Mouse (Mus musculus): Measurements from ENCODE around the gene Spata31. TPM values are rescaled to one million over a fixed set of nuclear protein-coding genes. Genes with fewer than 3 reads are reported as not detected.

Gene Spata31
- not detected in 2 replicates for polyA plus RNA-seq (2014; fragmentation: Nextera tagmentation; extraction: Ambion mirVana)

GRCm38 (mm10) chr13:64917191-64917590 is at the start of gene Spata31:
TSS of gene Spata31 (plus strand) at chr13:64917406.
- no peaks in the 10 kb centered on the region for H3K9me3 ChIP-seq (ENCODE audit: control insufficient read depth, low read length)
- H3K4me2 ChIP-seq (replicated peaks), result no peak within 1 kb of the TSS
- ATAC-seq (ENCODE audit: low FRiP score) (no peak), DNase-seq (ENCODE audit: low spot score) (no peak)
- no peak within 1 kb of the TSS for H3K4me3 ChIP-seq (replicated peaks; ENCODE audit: low read length)
- no peak within 1 kb of the TSS for H3K9ac ChIP-seq
- no peaks in the 10 kb centered on the region for H3K4me1 ChIP-seq (replicated peaks; ENCODE audit: control insufficient read depth, insufficient read depth, low read length)
- H3K27me3 ChIP-seq (ENCODE audit: control insufficient read depth, insufficient read depth, low read length), result no peaks in the 10 kb centered on the region
- WGBS, result 58% methylated on average over 1 of the region's 1 CpGs
- no peaks in the 10 kb centered on the region for H3K36me3 ChIP-seq (replicated peaks; ENCODE audit: control insufficient read depth, insufficient read depth)
- H3K27ac ChIP-seq, result no peak within 1 kb of the TSS

- Histone ChIP-seq H3K4me2 (replicated peaks) (no peak overlapping the region), H3K9ac (no peak overlapping the region), H3K27ac (no peak overlapping the region), H3K27me3 (ENCODE audit: control insufficient read depth, insufficient read depth, low read length) (no peaks in the 10 kb centered on the region), H3K4me1 (replicated peaks; ENCODE audit: control insufficient read depth, insufficient read depth, low read length) (no peaks in the 10 kb centered on the region), H3K9me3 (ENCODE audit: control insufficient read depth, low read length) (no peaks in the 10 kb centered on the region), H3K4me3 (replicated peaks; ENCODE audit: low read length) (no peak overlapping the region), H3K36me3 (replicated peaks; ENCODE audit: control insufficient read depth, insufficient read depth) (no peaks in the 10 kb centered on the region)
- 56% methylated on average over 1 of the region's 1 CpGs for WGBS
- ATAC-seq (ENCODE audit: low FRiP score) (no peak), DNase-seq (ENCODE audit: low spot score) (no peak)
These were observed 14.1 kb upstream of the Spata31 start for GRCm38 (mm10) chr13:64903132-64903531.

- Histone ChIP-seq H3K4me3 (replicated peaks; ENCODE audit: low read length) (peak within 1 kb of the TSS; percentile 21; the same call in 1 of the 2 replicates), H3K27me3 (ENCODE audit: control insufficient read depth, insufficient read depth, low read length) (no peaks in the 10 kb centered on the region), H3K4me1 (replicated peaks; ENCODE audit: control insufficient read depth, insufficient read depth, low read length) (no peaks in the 10 kb centered on the region), H3K9me3 (ENCODE audit: control insufficient read depth, low read length) (no peaks in the 10 kb centered on the region), H3K4me2 (replicated peaks) (peak within 1 kb of the TSS; percentile 52), H3K27ac (no peak within 1 kb of the TSS), H3K36me3 (replicated peaks; ENCODE audit: control insufficient read depth, insufficient read depth) (no peaks in the 10 kb centered on the region), H3K9ac (peak within 1 kb of the TSS; percentile 33; the same call in 1 of the 2 replicates)
- ATAC-seq (ENCODE audit: low FRiP score) (peak; percentile 94), DNase-seq (ENCODE audit: low spot score) (peak; percentile 66)
- 10% methylated on average over 16 of the region's 16 CpGs for WGBS
These were observed 13.5 kb upstream of the Spata31 start, which contains the start of gene Cntnap3 for GRCm38 (mm10) chr13:64903585-64904208. TSS of gene Cntnap3 (minus strand) at chr13:64903955.

Other genes with a start within 250 kb of the Spata31 start
- gene Cntnap3, start 13.5 kb upstream of the Spata31 start, polyA plus RNA-seq (2014; fragmentation: Nextera tagmentation; extraction: Ambion mirVana), result 1.0 and 1.7 TPM in 2 replicates
- not detected in 2 replicates for gene Spata31d1c, start 115.7 kb downstream of the Spata31 start, polyA plus RNA-seq (2014; fragmentation: Nextera tagmentation; extraction: Ambion mirVana)
- gene Prss47, start 135.4 kb downstream of the Spata31 start, polyA plus RNA-seq (2014; fragmentation: Nextera tagmentation; extraction: Ambion mirVana), result not detected in 2 replicates
- 33.9 and 43.4 TPM in 2 replicates for gene Mfsd14b, start 195.6 kb downstream of the Spata31 start, polyA plus RNA-seq (2014; fragmentation: Nextera tagmentation; extraction: Ambion mirVana)
- not detected in 2 replicates for gene Olfr465-ps1, start 220.7 kb downstream of the Spata31 start, polyA plus RNA-seq (2014; fragmentation: Nextera tagmentation; extraction: Ambion mirVana)
- gene Olfr466, start 232.8 kb downstream of the Spata31 start, polyA plus RNA-seq (2014; fragmentation: Nextera tagmentation; extraction: Ambion mirVana), result not detected in 2 replicates